Mouse (Mus musculus): ENCODE data around the gene Hoxb3.

Gene Hoxb3

DNA sequence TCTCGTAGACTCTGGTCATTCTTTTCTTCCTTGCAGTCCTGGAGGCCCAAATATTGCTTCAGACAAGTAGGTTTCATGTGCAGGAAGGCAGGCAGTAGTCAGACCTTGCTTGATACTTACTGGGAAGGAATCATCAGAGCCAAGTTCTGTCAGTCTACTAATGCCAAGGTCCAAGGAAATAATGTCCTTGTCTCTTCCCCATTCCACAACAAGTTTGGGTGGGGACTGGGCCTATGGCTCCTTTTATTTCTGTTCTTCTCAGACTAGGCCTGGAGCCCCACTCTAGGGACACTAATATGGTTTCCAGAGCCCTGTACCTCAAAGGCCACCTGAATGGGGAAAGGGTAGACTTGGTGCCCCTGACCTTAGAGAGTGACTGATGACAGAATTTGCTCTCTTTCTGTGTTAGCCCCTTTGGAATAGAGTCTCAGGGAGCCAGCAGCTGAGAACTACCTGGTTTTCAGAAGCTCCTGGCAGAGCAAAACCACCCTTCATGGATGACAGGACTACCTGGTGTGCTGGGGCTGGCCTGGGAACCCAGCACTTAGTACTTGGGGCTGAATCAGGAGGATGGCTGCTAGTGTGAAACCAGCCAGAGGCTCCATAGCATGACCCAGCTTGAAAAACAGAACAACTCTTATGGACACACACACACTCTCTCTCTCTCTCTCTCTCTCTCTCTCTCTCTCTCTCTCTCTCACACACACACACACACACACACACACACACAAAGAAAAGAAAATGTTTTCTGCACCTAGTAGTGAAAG, 34.5 kb upstream of the Hoxb3 start:
- DNase-seq (ENCODE audit: low read depth), result no peak

DNA sequence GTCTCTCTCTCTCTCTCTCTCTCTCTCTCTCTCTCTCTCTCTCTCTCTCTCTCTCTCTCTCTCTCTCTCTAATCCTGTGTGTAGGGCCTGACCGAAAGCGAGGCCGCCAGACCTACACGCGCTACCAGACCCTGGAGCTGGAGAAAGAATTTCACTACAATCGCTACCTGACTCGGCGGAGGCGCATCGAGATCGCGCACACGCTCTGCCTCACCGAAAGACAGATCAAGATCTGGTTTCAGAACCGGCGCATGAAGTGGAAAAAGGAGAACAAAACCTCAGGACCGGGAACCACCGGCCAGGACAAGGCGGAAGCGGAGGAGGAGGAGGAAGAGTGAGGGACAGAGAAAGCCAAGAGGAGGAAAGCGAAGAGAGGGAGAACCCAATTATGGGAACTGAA, 33.8 kb upstream of the Hoxb3 start:
- no peak for DNase-seq (ENCODE audit: low read depth)

DNA sequence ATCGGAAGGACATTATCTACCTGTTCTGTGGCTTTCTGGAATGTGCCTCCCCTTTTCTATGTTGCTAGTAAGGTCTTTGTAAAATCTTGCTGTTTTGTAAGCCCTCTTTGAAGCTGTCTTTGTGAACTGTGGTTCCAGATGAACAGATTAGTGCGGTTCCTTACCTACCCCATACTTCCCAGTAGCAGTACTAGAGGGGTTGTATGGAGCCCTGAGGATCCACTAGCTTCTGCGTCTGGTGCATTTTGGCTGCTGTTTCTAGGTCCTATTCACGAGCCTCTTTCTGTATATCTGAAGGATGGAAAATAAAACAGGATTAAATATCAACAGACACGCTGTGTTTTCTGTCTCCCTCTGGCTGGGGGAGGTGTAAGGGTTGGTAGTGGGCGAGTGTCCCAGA, 33.3 kb upstream of the Hoxb3 start:
- no peak for DNase-seq (ENCODE audit: low read depth)

DNA sequence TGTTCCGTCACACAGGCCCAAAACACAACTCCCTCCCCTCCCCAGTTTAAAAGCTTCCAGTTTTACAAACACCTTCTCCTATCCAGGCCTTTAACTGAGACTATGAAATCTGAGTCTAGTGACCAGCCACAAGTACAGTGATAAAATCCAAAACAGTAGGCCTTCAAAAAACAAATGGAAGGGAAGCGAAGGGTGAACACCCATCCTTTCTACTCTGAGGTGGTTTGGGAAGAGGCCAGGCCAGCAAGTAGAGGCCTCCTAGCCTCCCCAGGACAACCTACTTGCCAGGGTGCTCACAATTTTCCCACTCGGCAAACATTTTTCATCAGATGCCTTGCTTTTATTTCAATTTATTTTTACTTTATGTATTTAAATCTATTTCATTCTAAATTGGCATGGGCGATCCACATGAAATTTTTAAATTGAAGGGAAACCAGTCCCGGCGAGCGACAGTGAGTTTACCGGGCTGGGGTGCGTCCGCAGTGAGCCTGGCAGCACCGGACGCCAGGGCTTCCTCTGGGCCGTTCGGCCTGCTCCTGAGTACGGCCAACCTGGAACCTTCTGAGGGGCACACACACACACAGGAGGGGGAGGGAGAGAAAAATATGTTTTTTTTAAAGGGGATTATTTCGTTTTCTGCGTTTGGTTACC, 32.3 kb upstream of the Hoxb3 start:
- DNase-seq (ENCODE audit: low read depth), result no peak

DNA sequence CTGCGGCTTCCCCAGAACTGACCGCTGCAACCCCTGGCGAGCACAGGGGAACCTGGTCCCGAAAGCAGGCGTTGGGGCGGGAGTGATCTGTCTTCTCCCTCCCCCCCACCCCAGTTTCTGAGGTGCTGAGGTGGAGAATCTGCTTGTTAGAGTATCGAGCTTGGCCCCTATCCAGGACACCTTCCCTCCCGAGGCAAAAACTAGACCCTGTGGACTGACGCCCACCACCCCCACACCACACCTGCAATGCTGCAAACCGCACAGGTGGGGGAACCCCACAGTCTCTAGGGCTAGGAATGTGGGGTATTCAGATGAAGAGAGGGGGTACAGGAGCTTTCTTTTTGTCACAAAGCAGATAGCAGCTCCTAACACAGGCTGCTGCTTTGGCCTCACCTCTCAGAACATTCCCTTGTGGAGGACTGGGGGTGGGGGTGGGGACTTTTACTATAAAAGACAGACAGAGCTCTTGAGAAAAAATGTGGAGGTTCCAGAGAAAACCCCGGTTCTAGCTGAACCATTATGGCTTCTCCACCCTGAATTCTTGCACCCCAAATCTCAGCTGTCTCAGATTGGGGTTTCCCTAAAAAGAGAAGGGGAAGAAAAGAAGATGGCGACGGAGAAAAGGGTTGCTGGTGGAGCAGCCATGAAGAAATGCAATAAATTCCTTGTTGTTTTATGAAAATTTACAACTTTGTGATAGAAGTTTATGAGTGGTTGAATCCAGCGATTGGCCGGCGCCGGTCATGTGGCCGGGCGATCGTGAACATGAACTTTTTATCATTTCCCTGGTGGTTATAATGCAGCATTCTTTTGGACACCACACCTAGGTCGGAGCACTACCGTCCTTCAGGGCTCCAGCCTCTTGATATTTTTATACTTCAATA, 31.2 kb upstream of the Hoxb3 start, which contains the start of gene Hoxb6:
Gene Hoxb6 (plus strand): TSS at position 796 of the 884 bp plus-strand sequence.
- DNase-seq (ENCODE audit: low read depth), result peak; percentile 17

DNA sequence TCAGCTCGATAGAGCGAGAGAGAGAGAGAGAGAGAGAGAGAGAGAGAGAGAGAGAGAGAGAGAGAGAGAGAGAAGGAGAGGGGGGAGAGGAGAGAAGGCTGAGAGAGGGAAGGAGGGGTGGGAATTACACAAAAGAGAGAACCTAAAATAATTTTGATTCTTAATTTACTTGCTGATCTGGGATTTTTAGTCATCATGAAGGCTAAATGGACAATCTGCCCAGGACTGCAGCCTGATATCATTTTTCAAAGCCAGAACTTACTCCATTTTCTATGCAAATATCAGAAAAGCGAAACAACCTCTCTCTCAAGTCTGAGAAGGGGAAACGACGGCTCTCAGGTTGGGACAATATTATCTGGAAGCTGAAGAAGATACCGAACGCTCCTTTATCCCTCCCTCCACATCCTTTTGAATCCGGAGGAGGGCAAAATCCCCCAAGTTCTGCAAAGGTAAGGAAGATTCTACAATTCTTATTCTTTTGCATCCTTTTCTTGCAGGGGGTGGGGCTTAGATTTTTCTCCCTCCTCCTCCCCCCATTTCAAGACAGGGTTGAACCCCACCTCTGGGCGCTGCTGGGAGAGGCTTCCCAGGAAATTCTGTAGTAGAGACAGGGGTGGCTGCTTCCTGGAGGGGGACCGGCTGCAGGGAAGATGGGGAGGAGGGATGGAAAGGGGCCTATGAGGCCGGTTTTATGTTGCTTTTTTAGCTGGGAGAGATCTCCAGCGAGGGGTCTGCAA, 30.4 kb upstream of the Hoxb3 start:
- no peak for DNase-seq (ENCODE audit: low read depth)

DNA sequence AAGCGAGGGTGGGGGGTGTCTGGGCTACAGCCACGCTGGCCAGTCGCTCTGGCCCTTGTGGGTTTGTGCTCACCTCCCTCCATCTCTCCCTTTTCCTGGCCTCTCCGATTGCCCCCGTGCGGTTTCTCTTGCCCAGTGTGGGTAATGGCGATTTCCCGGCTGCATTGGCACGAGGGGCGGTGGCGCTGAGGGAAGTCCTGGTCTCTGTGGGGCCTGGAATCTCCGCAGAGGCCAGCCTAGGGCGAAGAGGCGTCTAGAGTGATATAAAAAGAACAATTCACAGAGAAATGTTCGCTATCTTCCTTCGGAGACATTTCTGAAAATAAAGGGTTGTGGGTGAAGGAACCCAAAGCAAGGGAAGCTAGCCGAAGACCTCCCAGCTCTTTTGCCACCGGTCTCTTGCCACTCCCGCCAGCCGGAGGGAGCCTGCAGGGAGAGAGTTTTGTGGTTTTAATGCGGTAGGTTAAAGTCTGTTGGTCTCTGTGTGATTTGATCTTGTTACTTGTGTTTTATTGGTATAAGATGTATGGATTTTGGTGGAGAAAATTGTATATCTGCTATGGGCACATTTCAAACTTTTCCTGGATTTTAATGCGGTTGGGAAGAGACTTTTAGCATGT, 29.7 kb upstream of the Hoxb3 start:
- no peak for DNase-seq (ENCODE audit: low read depth)

DNA sequence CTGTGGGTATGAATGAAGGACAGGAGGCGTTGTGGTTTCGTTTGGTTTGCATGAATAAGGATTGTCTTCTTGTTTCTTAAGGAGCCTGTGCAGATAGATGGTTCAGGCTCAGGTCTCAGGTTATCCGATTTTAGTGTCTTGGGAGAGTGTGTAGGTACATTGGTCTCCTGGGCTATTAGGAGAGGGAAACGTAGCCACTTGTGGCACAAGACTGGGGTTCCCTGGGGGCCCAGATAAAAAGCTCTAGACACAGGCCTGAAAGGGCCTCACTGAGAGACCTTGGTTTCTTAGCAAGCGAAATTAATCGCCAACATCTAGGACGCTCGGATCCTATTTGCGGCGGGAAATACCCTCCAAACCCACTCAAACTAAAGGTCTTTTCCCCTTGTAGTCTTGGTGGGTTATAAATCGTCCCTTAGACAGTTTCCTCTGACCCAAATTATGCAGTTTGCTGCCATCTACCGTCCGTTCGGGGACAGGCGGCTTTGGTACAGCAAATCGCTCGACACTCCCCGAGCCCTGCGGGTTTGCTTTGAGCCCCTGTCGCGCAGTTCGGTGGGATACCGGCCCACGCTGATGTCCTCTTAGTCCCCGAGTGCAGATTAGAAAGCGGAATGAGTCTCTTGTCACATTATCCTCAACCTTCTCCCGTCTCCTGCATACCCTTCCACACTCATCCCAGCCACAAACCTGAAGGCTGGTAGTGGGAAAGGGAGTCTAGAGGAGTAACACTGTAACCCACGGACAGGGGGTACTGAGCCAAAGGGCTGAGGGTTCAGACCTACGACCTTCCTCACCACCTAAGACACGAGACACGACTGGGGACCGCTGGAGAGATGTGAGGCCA, 28.7 kb upstream of the Hoxb3 start:
- DNase-seq (ENCODE audit: low read depth), result peak; percentile 74

DNA sequence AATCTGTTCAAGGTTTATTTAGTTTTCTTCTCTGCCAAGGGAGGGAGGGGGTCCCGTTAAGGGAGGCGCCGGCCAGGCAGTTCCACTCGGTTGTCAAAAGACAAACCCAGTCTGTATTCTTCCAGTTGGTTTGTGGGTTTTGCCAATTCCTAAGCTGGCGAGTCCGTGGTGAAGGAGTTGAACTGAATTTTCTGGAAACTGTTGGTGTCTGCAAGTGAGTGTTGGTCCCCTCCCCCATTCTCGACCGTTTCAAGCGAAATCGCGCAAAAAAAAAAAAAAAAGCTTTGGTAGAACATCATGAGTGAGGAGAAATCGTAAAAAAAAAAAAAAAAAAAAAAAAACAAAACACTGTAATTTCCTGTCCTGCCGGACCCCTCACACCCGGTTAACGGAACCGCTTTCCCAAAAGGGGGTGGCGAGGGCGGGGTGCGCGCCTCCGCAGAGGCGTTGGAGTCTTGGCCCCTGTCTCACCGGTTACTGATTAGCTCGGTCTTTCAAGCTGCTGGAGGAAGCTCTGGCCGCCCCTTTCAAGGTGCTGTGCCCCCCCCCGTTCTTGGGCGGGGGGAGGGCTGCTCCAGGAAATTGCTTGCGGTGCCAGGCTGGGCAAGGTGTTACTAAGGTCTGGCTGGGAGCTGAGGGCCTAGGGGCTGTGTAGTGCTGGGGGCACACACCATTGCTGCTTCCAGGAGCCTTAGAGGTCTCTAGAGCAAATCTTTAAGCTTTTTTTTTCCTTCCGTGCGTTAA, 27.9 kb upstream of the Hoxb3 start:
- no peak for DNase-seq (ENCODE audit: low read depth)

DNA sequence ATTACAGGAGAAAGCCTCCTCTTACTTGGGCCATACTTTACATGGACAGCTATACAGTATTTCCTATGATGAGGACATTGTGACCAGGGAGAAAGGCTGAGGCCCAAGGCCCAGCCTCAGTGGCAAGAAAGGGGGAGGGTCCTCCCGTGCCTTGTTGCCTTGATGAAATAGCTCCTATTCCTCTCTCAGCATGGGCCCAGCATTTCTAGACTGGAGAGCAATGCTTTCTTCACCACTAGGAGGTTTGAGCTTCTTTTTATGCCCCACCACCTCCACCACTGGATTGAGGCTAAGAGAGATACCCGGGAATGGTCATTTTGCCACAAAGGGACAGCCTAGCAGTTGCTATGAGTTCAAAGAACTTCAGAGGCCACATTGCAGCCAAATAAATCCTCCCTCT, 26.1 kb upstream of the Hoxb3 start:
- DNase-seq (ENCODE audit: low read depth), result no peak

DNA sequence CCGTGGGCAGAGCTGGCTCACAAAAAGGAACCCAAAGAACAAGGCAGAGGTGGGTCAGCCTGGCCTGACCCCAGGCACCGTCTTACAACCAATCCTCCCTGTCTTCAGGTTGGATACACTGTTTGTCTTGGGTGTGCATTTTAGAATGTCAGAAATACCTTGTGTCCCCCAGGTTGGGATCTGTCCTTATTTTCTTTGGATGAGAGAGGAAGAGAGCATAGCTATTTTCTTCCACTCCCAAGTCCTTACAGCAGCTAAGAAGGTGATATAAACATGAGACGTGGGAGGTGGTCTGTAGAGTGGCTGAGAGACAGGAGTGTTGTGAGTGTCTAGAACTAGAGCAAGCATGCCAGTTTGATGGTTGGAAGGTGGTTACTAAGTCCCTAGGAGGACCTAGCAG, 25.7 kb upstream of the Hoxb3 start:
- no peak for DNase-seq (ENCODE audit: low read depth)

DNA sequence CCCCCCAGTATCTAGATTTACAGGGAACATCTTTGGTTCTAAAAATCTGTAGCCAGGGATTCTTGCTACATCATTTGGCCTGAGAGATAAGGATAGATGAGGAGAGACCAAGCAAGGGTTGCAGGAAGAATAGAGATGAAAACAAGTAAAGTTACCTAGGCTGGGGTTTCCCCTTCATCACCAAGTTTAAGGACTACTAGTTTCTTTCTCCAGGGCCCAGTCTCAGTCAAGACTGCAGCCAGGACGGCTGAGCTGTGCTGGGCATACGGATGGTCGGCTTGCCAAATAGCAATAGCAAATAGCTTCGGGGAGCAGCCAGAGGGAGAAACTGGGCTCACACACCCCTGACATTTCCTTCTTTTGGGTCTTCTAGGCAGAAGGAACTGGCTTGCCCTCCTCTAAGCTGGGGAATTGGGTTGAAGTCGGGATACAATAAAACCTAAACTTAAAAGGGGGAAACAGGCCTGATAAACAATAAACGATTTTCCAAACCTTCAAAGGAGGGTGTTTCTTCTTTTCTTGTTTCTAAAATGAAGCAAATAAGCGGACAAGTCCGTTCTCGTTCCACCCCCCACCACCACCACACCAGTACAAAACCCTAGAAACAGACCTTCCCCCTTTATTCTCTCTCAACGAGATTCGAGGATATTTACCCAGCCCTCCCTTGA, 25.0 kb upstream of the Hoxb3 start:
- no peak for DNase-seq (ENCODE audit: low read depth)

DNA sequence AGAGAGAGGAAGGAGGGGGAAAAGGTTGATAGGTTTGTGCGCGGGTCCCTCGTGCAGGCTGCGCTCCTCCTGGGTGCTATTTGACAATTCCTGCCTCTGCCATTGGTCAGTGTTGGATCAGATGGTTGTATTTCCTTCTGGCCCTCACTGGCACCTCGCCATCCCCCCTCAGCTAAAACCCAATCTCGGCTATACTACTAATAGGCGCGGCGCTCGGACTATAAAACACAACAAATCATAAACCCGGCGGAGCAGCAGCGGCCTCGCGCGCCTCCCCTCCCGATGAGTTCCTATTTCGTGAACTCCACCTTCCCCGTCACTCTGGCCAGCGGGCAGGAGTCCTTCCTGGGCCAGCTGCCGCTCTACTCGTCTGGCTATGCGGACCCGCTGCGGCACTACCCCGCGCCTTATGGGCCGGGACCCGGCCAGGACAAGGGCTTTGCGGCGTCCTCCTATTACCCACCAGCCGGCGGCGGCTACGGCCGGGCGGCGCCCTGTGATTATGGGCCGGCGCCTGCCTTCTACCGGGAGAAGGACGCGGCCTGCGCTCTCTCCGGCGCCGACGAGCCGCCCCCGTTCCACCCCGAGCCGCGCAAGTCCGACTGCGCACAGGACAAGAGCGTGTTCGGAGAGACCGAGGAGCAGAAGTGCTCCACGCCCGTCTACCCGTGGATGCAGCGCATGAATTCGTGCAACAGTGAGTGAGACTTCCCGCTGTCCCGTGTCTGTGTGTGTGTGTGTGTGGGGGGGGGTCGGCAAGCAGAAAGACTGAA, 24.0 kb upstream of the Hoxb3 start:
- no peak for DNase-seq (ENCODE audit: low read depth)

DNA sequence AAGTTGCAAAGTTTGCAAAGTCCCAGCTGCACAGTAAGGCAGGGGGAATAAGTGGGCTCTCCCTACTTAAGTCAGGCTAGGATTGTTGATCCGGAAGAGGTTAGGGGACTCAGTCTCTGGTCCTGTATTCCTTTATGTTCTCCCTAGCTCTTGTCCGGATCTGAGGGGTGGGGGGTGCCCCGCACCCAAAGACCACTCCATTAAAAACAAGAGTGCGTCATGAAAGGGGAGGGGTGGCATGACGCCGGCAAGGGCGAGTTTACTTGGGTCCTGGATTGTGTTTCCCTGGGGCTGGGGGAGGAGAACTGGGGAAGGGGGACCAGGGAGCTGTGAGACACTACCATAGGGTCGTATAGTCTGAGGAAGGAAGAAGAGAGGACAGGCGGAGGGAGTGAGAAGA, 23.3 kb upstream of the Hoxb3 start:
- DNase-seq (ENCODE audit: low read depth), result no peak

DNA sequence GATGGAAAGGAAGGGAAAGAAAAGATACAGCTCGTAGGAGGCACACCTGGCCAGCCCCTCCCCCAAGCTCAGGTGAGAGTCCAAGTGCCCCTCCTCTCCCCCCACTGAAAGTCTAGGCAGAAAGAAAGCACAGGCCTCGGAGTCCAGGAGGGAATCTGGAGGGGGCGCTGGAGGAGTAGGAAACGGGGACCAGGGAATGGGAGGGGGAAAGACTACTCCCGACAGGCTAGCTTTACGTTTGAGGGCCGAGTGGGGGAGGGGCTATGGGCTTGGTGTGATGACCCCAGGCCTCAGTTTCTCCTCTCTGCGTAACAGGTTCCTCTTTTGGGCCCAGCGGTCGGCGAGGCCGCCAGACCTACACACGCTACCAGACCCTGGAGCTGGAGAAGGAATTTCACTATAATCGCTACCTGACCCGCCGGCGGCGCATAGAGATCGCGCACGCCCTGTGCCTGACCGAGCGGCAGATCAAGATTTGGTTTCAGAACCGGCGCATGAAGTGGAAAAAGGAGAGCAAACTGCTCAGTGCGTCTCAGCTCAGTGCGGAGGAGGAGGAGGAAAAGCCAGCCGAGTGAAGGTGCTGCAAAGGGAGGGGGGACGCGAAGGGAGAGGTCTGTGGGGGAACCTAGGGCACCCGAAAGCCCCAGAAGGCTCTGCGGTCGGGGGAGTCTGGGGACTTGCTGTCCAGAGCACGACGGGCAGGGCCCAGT, 22.6 kb upstream of the Hoxb3 start:
- no peak for DNase-seq (ENCODE audit: low read depth)

DNA sequence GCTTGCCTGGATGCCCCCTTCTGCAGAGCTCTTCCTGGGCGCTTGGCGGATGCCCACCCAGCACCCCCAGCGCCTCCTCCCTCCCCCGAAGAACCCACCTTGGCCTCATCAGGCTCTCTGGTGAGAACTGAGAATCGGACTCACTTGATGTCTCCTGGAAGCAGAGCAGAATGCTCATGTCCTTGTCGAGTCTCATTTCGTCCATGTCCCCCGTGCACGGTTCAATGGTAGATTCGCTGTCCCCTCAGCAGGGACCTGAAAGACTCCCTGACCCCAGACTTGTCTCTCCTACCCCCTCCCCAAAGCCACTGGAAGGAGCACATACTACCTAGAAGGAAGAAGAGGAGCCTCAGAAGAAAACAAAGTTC, 22.1 kb upstream of the Hoxb3 start:
- no peak for DNase-seq (ENCODE audit: low read depth)

DNA sequence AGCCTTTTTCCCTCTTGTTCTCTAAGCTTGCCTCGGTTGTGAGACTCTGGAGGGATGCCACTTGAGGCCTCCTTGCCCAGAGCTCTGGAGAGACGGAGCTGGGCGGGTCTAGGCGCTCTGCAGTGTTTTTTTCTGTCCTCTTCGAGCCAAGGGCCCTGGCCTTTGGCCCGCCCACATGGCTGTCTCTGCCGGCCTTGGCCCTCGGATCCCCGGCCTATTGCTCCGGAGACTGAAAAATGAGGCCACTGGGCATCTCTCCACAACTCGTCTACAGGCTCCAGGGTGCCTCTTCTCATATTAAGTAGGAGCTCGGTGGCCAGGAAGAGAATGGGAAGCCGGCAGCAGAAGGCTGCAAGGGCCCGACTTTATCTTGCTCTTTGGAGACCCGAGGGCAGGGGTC, 21.3 kb upstream of the Hoxb3 start:
- no peak for DNase-seq (ENCODE audit: low read depth)

Data from NIH3T3 (cell line).